Mouse (Mus musculus) megakaryocyte progenitor cell, adult 5-6 weeks (primary cell): Measurements from ENCODE around the gene Apom. TPM values are rescaled to one million over a fixed set of nuclear protein-coding genes. Genes with fewer than 3 reads are reported as not detected.

ENCODE experiments used
- total RNA-seq, 2 experiments: library from RNA; stranded (forward) in 1 of 2; stranded (reverse) in 1 of 2; fragments of 157-497, 149-512 nt in 1 of 2; fragments of 200-1000 nt in 1 of 2; gene quantifications; 2 replicates each; pipeline versions ENCODE4 v1.2.3 to v1.2.4; 2015 to 2017

Gene Apom
- total RNA-seq, 2 experiments from 2014 or later, result not detected

Other genes starting within 250 kb of the Apom start
Only the 30 nearest of the 41 such genes appear.
- 187 and 253 TPM in 2 replicates for gene Lsm2, start 150.2 kb downstream of the Apom start, total RNA-seq (2015)
- gene Lsm2, start 150.2 kb downstream of the Apom start, total RNA-seq (2017), result 71.7 and 78.0 TPM in 2 replicates
- gene Vars, start 131.1 kb downstream of the Apom start, total RNA-seq (2015), result 60.5 and 77.5 TPM in 2 replicates
- 239 and 292 TPM in 2 replicates for gene Vars, start 131.1 kb downstream of the Apom start, total RNA-seq (2017)
- not detected in 2 replicates for gene Vwa7, start 115.5 kb downstream of the Apom start, total RNA-seq (2015)
- gene Vwa7, start 115.5 kb downstream of the Apom start, total RNA-seq (2017), result 0.17 TPM in 1 of 2 replicates, not detected in the other
- gene Sapcd1, start 104.0 kb downstream of the Apom start, total RNA-seq (2015), result 0.93 and 1.9 TPM in 2 replicates
- gene Sapcd1, start 104.0 kb downstream of the Apom start, total RNA-seq (2017), result 1.5 TPM in 1 of 2 replicates, not detected in the other
- gene Msh5, start 85.3 kb downstream of the Apom start, total RNA-seq (2015), result 4.2 and 5.7 TPM in 2 replicates
- gene Msh5, start 85.3 kb downstream of the Apom start, total RNA-seq (2017), result 2.4 and 3.5 TPM in 2 replicates
- gene Clic1, start 82.1 kb downstream of the Apom start, total RNA-seq (2015), result 209 and 248 TPM in 2 replicates
- gene Clic1, start 82.1 kb downstream of the Apom start, total RNA-seq (2017), result 225 and 254 TPM in 2 replicates
- gene Ddah2, start 73.0 kb downstream of the Apom start, total RNA-seq (2015), result 1.8 and 2.6 TPM in 2 replicates
- gene Ddah2, start 73.0 kb downstream of the Apom start, total RNA-seq (2017), result 1.9 and 3.5 TPM in 2 replicates
- not detected in 2 replicates for gene Ly6g6c, start 66.7 kb downstream of the Apom start, total RNA-seq (2015)
- gene Ly6g6c, start 66.7 kb downstream of the Apom start, total RNA-seq (2017), result not detected in 2 replicates
- not detected in 2 replicates for gene Mpig6b, start 65.9 kb downstream of the Apom start, total RNA-seq (2015)
- not detected in 2 replicates for gene Mpig6b, start 65.9 kb downstream of the Apom start, total RNA-seq (2017)
- gene Ly6g6e, start 55.1 kb downstream of the Apom start, total RNA-seq (2015), result not detected in 2 replicates
- not detected in 2 replicates for gene Ly6g6e, start 55.1 kb downstream of the Apom start, total RNA-seq (2017)
- not detected in 2 replicates for gene Ly6g6d, start 54.0 kb downstream of the Apom start, total RNA-seq (2015)
- not detected in 2 replicates for gene Ly6g6d, start 54.0 kb downstream of the Apom start, total RNA-seq (2017)
- gene Ly6g6f, start 46.4 kb downstream of the Apom start, total RNA-seq (2015), result not detected in 2 replicates
- gene Ly6g6f, start 46.4 kb downstream of the Apom start, total RNA-seq (2017), result not detected in 2 replicates
- 17.5 and 21.1 TPM in 2 replicates for gene Abhd16a, start 42.8 kb downstream of the Apom start, total RNA-seq (2015)
- gene Abhd16a, start 42.8 kb downstream of the Apom start, total RNA-seq (2017), result 22.7 and 26.0 TPM in 2 replicates
- not detected in 2 replicates for gene Ly6g5c, start 23.8 kb downstream of the Apom start, total RNA-seq (2015)
- gene Ly6g5c, start 23.8 kb downstream of the Apom start, total RNA-seq (2017), result not detected in 2 replicates
- gene Ly6g5b, start 16.6 kb downstream of the Apom start, total RNA-seq (2015), result 0.84 and 1.4 TPM in 2 replicates
- 0.27 and 0.92 TPM in 2 replicates for gene Ly6g5b, start 16.6 kb downstream of the Apom start, total RNA-seq (2017)
- 20.3 and 20.7 TPM in 2 replicates for gene Gpank1, start 10.6 kb downstream of the Apom start, total RNA-seq (2015)
- gene Gpank1, start 10.6 kb downstream of the Apom start, total RNA-seq (2017), result 33.9 and 36.8 TPM in 2 replicates
- gene Csnk2b, start 10.0 kb downstream of the Apom start, total RNA-seq (2015), result 411 and 443 TPM in 2 replicates
- 375 TPM in 2 replicates for gene Csnk2b, start 10.0 kb downstream of the Apom start, total RNA-seq (2017)
- gene D17H6S53E, start 5.7 kb downstream of the Apom start, total RNA-seq (2015), result 1.5 and 3.6 TPM in 2 replicates
- 7.7 and 7.9 TPM in 2 replicates for gene D17H6S53E, start 5.7 kb downstream of the Apom start, total RNA-seq (2017)
- 73.9 and 78.5 TPM in 2 replicates for gene Bag6, start 3.1 kb upstream of the Apom start, total RNA-seq (2015)
- 77.3 and 88.5 TPM in 2 replicates for gene Bag6, start 3.1 kb upstream of the Apom start, total RNA-seq (2017)
- 228 and 262 TPM in 2 replicates for gene Prrc2a, start 32.8 kb upstream of the Apom start, total RNA-seq (2015)
- gene Prrc2a, start 32.8 kb upstream of the Apom start, total RNA-seq (2017), result 59.6 and 63.9 TPM in 2 replicates
- gene Aif1, start 44.0 kb upstream of the Apom start, total RNA-seq (2015), result 5.8 and 12.4 TPM in 2 replicates
- gene Aif1, start 44.0 kb upstream of the Apom start, total RNA-seq (2017), result 8.9 and 11.5 TPM in 2 replicates
- 65.2 and 70.1 TPM in 2 replicates for gene Lst1, start 56.4 kb upstream of the Apom start, total RNA-seq (2015)
- 47.2 and 99.6 TPM in 2 replicates for gene Lst1, start 56.4 kb upstream of the Apom start, total RNA-seq (2017)
- gene Ltb, start 62.4 kb upstream of the Apom start, total RNA-seq (2015), result 0.22 and 0.81 TPM in 2 replicates
- 0.47 and 4.4 TPM in 2 replicates for gene Ltb, start 62.4 kb upstream of the Apom start, total RNA-seq (2017)
- 18.6 and 33.2 TPM in 2 replicates for gene Tnf, start 70.0 kb upstream of the Apom start, total RNA-seq (2015)
- 11.1 and 16.4 TPM in 2 replicates for gene Tnf, start 70.0 kb upstream of the Apom start, total RNA-seq (2017)
- gene Lta, start 73.3 kb upstream of the Apom start, total RNA-seq (2015), result not detected in 2 replicates
- gene Lta, start 73.3 kb upstream of the Apom start, total RNA-seq (2017), result not detected in 2 replicates
- not detected in 2 replicates for gene Gm16181, start 88.8 kb upstream of the Apom start, total RNA-seq (2015)
- not detected in 2 replicates for gene Gm16181, start 88.8 kb upstream of the Apom start, total RNA-seq (2017)
- 4.1 and 6.9 TPM in 2 replicates for gene Atp6v1g2, start 101.6 kb upstream of the Apom start, total RNA-seq (2015)
- 1.1 and 2.4 TPM in 2 replicates for gene Atp6v1g2, start 101.6 kb upstream of the Apom start, total RNA-seq (2017)
- gene Nfkbil1, start 103.7 kb upstream of the Apom start, total RNA-seq (2015), result 1.9 and 3.1 TPM in 2 replicates
- gene Nfkbil1, start 103.7 kb upstream of the Apom start, total RNA-seq (2017), result 6.7 and 8.0 TPM in 2 replicates
- 289 and 314 TPM in 2 replicates for gene Ddx39b, start 109.7 kb upstream of the Apom start, total RNA-seq (2015)
- gene Ddx39b, start 109.7 kb upstream of the Apom start, total RNA-seq (2017), result 188 and 193 TPM in 2 replicates
- gene H2-D1, start 130.7 kb upstream of the Apom start, total RNA-seq (2015), result 248 and 262 TPM in 2 replicates
- gene H2-D1, start 130.7 kb upstream of the Apom start, total RNA-seq (2017), result 464 and 467 TPM in 2 replicates